Mouse (Mus musculus): ENCODE measurements around the gene Ube2cbp.

- no peak for TF ChIP-seq CTCF (IDR thresholded peaks at IDR 0.05; ENCODE audit: control insufficient read depth, insufficient read depth, insufficient read length)
- TF ChIP-seq MAX (IDR thresholded peaks at IDR 0.05): no peak
These were observed 183.6 kb downstream of the Ube2cbp start for GRCm38 (mm10) chr9:86281147-86281467.
